Mouse (Mus musculus): ENCODE results near the gene Bri3bp. TPM values are rescaled to one million over a fixed set of nuclear protein-coding genes. Genes with fewer than 3 reads are reported as not detected.

Bri3bp gene
- polyA plus RNA-seq, 1 experiment from 2014 or later: 44.1 TPM

- no peak overlapping the region for H3K27ac ChIP-seq (ENCODE audit: low read depth, low read length)
- H3K9ac ChIP-seq (ENCODE audit: low read length): peak overlapping the region; percentile 92
- H3K4me3 ChIP-seq (ENCODE audit: low read depth, low read length): peak overlapping the region; percentile 72
- DNase-seq (ENCODE audit: low spot score): no peak
- H3K27me3 ChIP-seq (ENCODE audit: control insufficient read depth, insufficient read depth, low read length): no peaks in the 10 kb centered on the region
- peak overlapping the region; percentile 81 for H3K4me2 ChIP-seq (ENCODE audit: low read depth, low read length, severe bottlenecking)
- no peaks in the 10 kb centered on the region for H3K9me3 ChIP-seq (ENCODE audit: control insufficient read depth, low read length)
- no peaks in the 10 kb centered on the region for H3K36me3 ChIP-seq (ENCODE audit: control insufficient read depth, insufficient read depth, low read length)
- peak; percentile 39; the same call in 1 of the 2 replicates for ATAC-seq (replicated peaks; ENCODE audit: low FRiP score)
- H3K4me1 ChIP-seq (replicated peaks; ENCODE audit: control insufficient read depth, insufficient read depth, low read length): peaks cover 9% of the 10 kb centered on the region; the same call in 1 of the 2 replicates
- 23% methylated on average over 27 of the region's 27 CpGs for WGBS
Observed at GRCm38 (mm10) chr5:125442136-125442995, 998 bp downstream of the Bri3bp start.

- no peak overlapping the region for H3K4me2 ChIP-seq (ENCODE audit: low read depth, low read length, severe bottlenecking)
- no peak for ATAC-seq (replicated peaks; ENCODE audit: low FRiP score)
Observed at GRCm38 (mm10) chr5:125443335-125443734, 2.0 kb downstream of the Bri3bp start.

DNA sequence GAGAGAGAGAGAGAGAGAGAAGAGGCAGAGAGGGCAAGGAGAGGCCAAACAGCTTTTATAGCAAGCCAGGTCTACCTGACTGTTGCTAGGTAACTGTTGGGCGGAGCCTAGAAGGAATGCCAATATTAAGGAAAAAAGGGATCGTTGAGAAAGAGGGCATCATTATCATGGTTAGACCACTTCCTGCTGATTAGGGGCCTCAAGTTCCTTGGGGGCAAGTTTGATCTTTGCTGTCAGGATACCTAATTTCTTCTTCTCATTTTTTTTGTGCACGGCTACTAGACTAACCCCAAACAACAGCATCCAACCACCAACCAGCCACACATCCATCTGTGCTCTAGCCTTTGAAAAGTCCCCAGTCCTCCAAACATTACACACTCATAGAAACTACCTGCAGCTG lies 2.5 kb downstream of the Bri3bp start:
- Histone ChIP-seq H3K27me3 (ENCODE audit: control insufficient read depth, insufficient read depth, low read length) (no peaks in the 10 kb centered on the region), H3K9ac (ENCODE audit: low read length) (no peak overlapping the region), H3K4me1 (replicated peaks; ENCODE audit: control insufficient read depth, insufficient read depth, low read length) (peaks cover 9% of the 10 kb centered on the region; the same call in 1 of the 2 replicates), H3K4me2 (ENCODE audit: low read depth, low read length, severe bottlenecking) (no peak overlapping the region), H3K9me3 (ENCODE audit: control insufficient read depth, low read length) (no peaks in the 10 kb centered on the region), H3K36me3 (ENCODE audit: control insufficient read depth, insufficient read depth, low read length) (no peaks in the 10 kb centered on the region), H3K27ac (ENCODE audit: low read depth, low read length) (no peak overlapping the region), H3K4me3 (ENCODE audit: low read depth, low read length) (no peak overlapping the region)
- 90% methylated on average over 3 of the region's 3 CpGs for WGBS
- no peak for ATAC-seq (replicated peaks; ENCODE audit: low FRiP score)
- DNase-seq (ENCODE audit: low spot score): no peak

More at GRCm38 (mm10) chr5:125443335-125443734, 2.0 kb downstream of the Bri3bp start:
- Histone ChIP-seq H3K27ac (ENCODE audit: low read depth, low read length) (no peak overlapping the region), H3K27me3 (ENCODE audit: control insufficient read depth, insufficient read depth, low read length) (no peaks in the 10 kb centered on the region), H3K4me3 (ENCODE audit: low read depth, low read length) (no peak overlapping the region), H3K9ac (ENCODE audit: low read length) (no peak overlapping the region), H3K36me3 (ENCODE audit: control insufficient read depth, insufficient read depth, low read length) (no peaks in the 10 kb centered on the region), H3K9me3 (ENCODE audit: control insufficient read depth, low read length) (no peaks in the 10 kb centered on the region), H3K4me1 (replicated peaks; ENCODE audit: control insufficient read depth, insufficient read depth, low read length) (peaks cover 9% of the 10 kb centered on the region; the same call in 1 of the 2 replicates)
- WGBS: 89% methylated on average over 5 of the region's 5 CpGs
- no peak for DNase-seq (ENCODE audit: low spot score)

DNA sequence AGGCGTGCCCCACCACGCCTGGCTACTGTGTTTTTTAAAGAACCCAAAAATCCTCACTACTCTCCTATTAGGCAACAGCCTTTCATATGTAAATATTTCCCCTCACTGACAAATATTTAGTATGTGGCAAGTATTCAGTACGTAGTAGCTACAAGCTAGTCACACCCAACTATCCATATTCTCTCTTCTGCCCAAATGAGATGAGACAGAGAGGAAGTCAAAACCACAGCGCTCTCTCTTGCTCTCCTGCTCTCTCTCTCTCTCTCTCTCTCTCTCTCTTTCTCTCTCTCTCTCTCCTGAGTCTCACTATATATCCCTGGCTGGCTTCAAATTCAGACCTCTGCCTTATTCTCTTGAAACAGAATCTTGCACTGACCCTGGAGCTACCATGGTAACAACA lies 3.2 kb downstream of the Bri3bp start:
- DNase-seq (ENCODE audit: low spot score) (no peak), ATAC-seq (replicated peaks; ENCODE audit: low FRiP score) (no peak)
- WGBS: 87% methylated on average over 4 of the region's 4 CpGs
- Histone ChIP-seq H3K27ac (ENCODE audit: low read depth, low read length) (no peak overlapping the region), H3K9ac (ENCODE audit: low read length) (no peak overlapping the region), H3K27me3 (ENCODE audit: control insufficient read depth, insufficient read depth, low read length) (no peaks in the 10 kb centered on the region), H3K4me1 (replicated peaks; ENCODE audit: control insufficient read depth, insufficient read depth, low read length) (peaks cover 9% of the 10 kb centered on the region; the same call in 1 of the 2 replicates), H3K36me3 (ENCODE audit: control insufficient read depth, insufficient read depth, low read length) (no peaks in the 10 kb centered on the region), H3K4me2 (ENCODE audit: low read depth, low read length, severe bottlenecking) (no peak overlapping the region), H3K4me3 (ENCODE audit: low read depth, low read length) (no peak overlapping the region), H3K9me3 (ENCODE audit: control insufficient read depth, low read length) (no peaks in the 10 kb centered on the region)

DNA sequence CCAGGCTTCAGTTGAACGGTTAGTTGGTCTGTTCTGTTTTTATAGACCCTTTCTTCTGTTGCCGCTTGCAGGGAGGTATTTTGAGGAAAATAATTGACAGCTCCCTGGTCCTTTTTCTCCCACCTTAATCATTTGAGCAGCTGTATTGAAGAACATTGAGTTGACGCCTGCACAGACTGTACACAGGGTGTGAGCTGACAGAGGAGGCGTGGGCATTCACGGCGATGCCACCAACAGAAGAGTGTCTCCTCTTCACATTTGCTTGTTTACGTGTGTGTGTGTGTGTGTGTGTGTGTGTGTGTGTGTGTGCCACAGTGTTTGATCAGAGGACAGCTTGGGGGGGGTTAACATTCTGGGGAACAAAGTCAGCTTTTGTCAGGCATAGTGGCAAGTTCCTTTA lies 5.0 kb downstream of the Bri3bp start:
- Histone ChIP-seq H3K27me3 (ENCODE audit: control insufficient read depth, insufficient read depth, low read length) (no peaks in the 10 kb centered on the region), H3K36me3 (ENCODE audit: control insufficient read depth, insufficient read depth, low read length) (no peaks in the 10 kb centered on the region), H3K9me3 (ENCODE audit: control insufficient read depth, low read length) (no peaks in the 10 kb centered on the region), H3K9ac (ENCODE audit: low read length) (no peak overlapping the region), H3K27ac (ENCODE audit: low read depth, low read length) (no peak overlapping the region), H3K4me1 (replicated peaks; ENCODE audit: control insufficient read depth, insufficient read depth, low read length) (peaks cover 9% of the 10 kb centered on the region; the same call in 1 of the 2 replicates), H3K4me3 (ENCODE audit: low read depth, low read length) (no peak overlapping the region), H3K4me2 (ENCODE audit: low read depth, low read length, severe bottlenecking) (no peak overlapping the region)
- DNase-seq (ENCODE audit: low spot score) (no peak), ATAC-seq (replicated peaks; ENCODE audit: low FRiP score) (no peak)
- 88% methylated on average over 7 of the region's 7 CpGs for WGBS

DNA sequence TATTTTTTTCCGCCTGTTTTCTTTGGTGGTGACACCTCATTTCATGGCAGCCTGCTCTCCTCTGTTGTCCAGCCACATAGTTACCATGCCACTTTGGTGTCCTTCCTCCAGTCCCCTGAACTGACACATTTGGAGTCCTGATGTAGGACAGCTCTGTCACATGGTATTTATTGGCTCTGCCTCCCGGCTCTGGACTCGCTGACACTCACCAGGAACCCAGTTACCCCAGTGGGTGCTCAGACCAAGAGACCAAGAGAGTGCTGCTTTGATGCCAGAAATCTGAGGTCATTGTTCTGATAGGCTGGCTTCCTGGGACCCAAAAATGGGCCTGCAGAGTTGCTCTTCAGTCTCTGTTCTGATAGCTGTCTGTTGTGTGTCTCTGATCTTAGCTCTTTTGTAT lies 6.7 kb downstream of the Bri3bp start:
- Histone ChIP-seq H3K9ac (ENCODE audit: low read length) (no peak overlapping the region), H3K4me2 (ENCODE audit: low read depth, low read length, severe bottlenecking) (no peak overlapping the region), H3K4me1 (replicated peaks; ENCODE audit: control insufficient read depth, insufficient read depth, low read length) (0 out of 2 replicates have a peak, but pooled peaks cover 2% of the 10 kb centered on the region), H3K9me3 (ENCODE audit: control insufficient read depth, low read length) (no peaks in the 10 kb centered on the region), H3K27ac (ENCODE audit: low read depth, low read length) (no peak overlapping the region), H3K4me3 (ENCODE audit: low read depth, low read length) (no peak overlapping the region), H3K36me3 (ENCODE audit: control insufficient read depth, insufficient read depth, low read length) (no peaks in the 10 kb centered on the region), H3K27me3 (ENCODE audit: control insufficient read depth, insufficient read depth, low read length) (no peaks in the 10 kb centered on the region)
- WGBS: 84% methylated on average over 3 of the region's 3 CpGs
- no peak for DNase-seq (ENCODE audit: low spot score)
- no peak for ATAC-seq (replicated peaks; ENCODE audit: low FRiP score)

GRCm38 (mm10) chr5:125448631-125449030 lies 7.3 kb downstream of the Bri3bp start:
- H3K4me1 ChIP-seq (replicated peaks; ENCODE audit: control insufficient read depth, insufficient read depth, low read length): 0 out of 2 replicates have a peak, but pooled peaks cover under 1% of the 10 kb centered on the region
- no peaks in the 10 kb centered on the region for H3K36me3 ChIP-seq (ENCODE audit: control insufficient read depth, insufficient read depth, low read length)
- 96% methylated on average over 4 of the region's 4 CpGs for WGBS
- no peak overlapping the region for H3K4me2 ChIP-seq (ENCODE audit: low read depth, low read length, severe bottlenecking)
- H3K9ac ChIP-seq (ENCODE audit: low read length): no peak overlapping the region
- H3K9me3 ChIP-seq (ENCODE audit: control insufficient read depth, low read length): no peaks in the 10 kb centered on the region
- ATAC-seq (replicated peaks; ENCODE audit: low FRiP score) (no peak), DNase-seq (ENCODE audit: low spot score) (no peak)
- H3K4me3 ChIP-seq (ENCODE audit: low read depth, low read length): no peak overlapping the region
- no peaks in the 10 kb centered on the region for H3K27me3 ChIP-seq (ENCODE audit: control insufficient read depth, insufficient read depth, low read length)
- no peak overlapping the region for H3K27ac ChIP-seq (ENCODE audit: low read depth, low read length)

DNA sequence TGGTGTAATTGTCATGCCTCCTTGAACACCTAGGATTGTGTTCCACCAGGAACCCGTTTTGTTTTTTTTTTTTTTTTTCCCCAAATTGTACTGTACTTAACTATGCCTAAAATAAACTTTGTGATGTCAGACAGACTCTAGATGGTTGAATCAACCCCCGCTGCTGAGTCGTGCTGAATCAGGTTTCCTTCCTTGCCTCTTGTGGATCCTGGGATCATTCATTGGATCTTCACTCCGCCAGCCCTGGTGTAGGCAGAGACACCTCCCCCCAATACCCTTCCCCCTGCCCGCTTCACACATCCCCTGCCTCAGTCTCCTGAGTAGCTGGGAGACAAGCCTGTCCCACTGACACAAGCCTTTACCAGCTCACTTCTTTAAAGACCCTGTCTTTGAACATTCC lies 7.9 kb downstream of the Bri3bp start:
- 89% methylated on average over 5 of the region's 5 CpGs for WGBS

More for the DNA sequence above, 7.9 kb downstream of the Bri3bp start:
- H3K4me1 ChIP-seq (replicated peaks; ENCODE audit: control insufficient read depth, insufficient read depth, low read length): no peaks in the 10 kb centered on the region
- H3K4me3 ChIP-seq (ENCODE audit: low read depth, low read length): no peak overlapping the region
- DNase-seq (ENCODE audit: low spot score): no peak
- H3K27ac ChIP-seq (ENCODE audit: low read depth, low read length): no peak overlapping the region
- no peaks in the 10 kb centered on the region for H3K27me3 ChIP-seq (ENCODE audit: control insufficient read depth, insufficient read depth, low read length)
- no peak for ATAC-seq (replicated peaks; ENCODE audit: low FRiP score)
- H3K36me3 ChIP-seq (ENCODE audit: control insufficient read depth, insufficient read depth, low read length): no peaks in the 10 kb centered on the region; the same call in 1 of the 2 replicates
- no peak overlapping the region for H3K9ac ChIP-seq (ENCODE audit: low read length)
- H3K9me3 ChIP-seq (ENCODE audit: control insufficient read depth, low read length): no peaks in the 10 kb centered on the region
- H3K4me2 ChIP-seq (ENCODE audit: low read depth, low read length, severe bottlenecking): no peak overlapping the region

Measured in forebrain, embryonic 11.5 days (tissue).